Mouse (Mus musculus) embryonic facial prominence, embryonic 13.5 days (tissue): Measurements from ENCODE around the gene Rgl2. TPM values are rescaled to one million over a fixed set of nuclear protein-coding genes. Genes with fewer than 3 reads are reported as not detected.

ENCODE experiments used
- ATAC-seq: fragments of 200-750 bp; cut with Nextera tagmentation; 2 replicates; pipeline ENCODE4 v1.8.0; 2017; ENCODE audit warnings: low read depth; ENCODE audit not compliant: insufficient number of reproducible peaks, insufficient read depth, low FRiP score, low TSS enrichment
- H3K27ac ChIP-seq: fragments of 300-500 bp; sonication (generic); 2 replicates; pipeline ENCODE4 v1.5.1; 2015; ENCODE audit warnings: moderate library complexity, mild to moderate bottlenecking, inconsistent platforms
- H3K27me3 ChIP-seq: fragments of 300-500 bp; sonication (generic); 2 replicates; pipeline ENCODE4 v1.6.1; 2015; ENCODE audit warnings: mild to moderate bottlenecking, inconsistent platforms
- H3K36me3 ChIP-seq: fragments of 300-500 bp; sonication (generic); 2 replicates; pipeline ENCODE4 v1.6.1; 2015; ENCODE audit warnings: mild to moderate bottlenecking, inconsistent platforms
- H3K4me1 ChIP-seq: fragments of 300-500 bp; sonication (generic); 2 replicates; pipeline ENCODE4 v1.6.1; 2015; ENCODE audit warnings: inconsistent platforms
- H3K4me2 ChIP-seq: fragments of 300-500 bp; sonication (generic); 2 replicates; pipeline ENCODE4 v1.6.1; 2015; ENCODE audit warnings: moderate library complexity, mild to moderate bottlenecking, inconsistent platforms
- H3K4me3 ChIP-seq: fragments of 300-500 bp; sonication (generic); 2 replicates; pipeline ENCODE4 v1.5.1; 2015; ENCODE audit warnings: mild to moderate bottlenecking, inconsistent platforms
- H3K9ac ChIP-seq: fragments of 300-500 bp; sonication (generic); 2 replicates; pipeline ENCODE4 v1.6.1; 2015; ENCODE audit warnings: mild to moderate bottlenecking, inconsistent platforms
- H3K9me3 ChIP-seq: fragments of 300-500 bp; sonication (generic); 2 replicates; pipeline ENCODE4 v1.6.1; 2016; ENCODE audit warnings: inconsistent platforms
- WGBS: fragments of 180-500 bp; shearing (Covaris S2); methylation state at CpG from one replicate; pipeline ENCODE4 v1.1.7; 2015; ENCODE audit warnings: mixed read lengths; 5-methylcytosine and 5-hydroxymethylcytosine counted together
- polyA plus RNA-seq: library from polyadenylated mRNA; unstranded; fragments of >200 nt; fragmentation: Nextera tagmentation; extraction: Ambion mirVana; gene quantifications from 2 replicates; pipeline ENCODE4 v1.2.1, GENCODE M21; 2015

Rgl2 gene
- polyA plus RNA-seq, 1 experiment from 2014 or later, result 61.2 TPM

- WGBS, result 0% methylated on average over 14 of the region's 14 CpGs
- H3K36me3 ChIP-seq, result peaks cover 38% of the 10 kb centered on the region
- H3K27me3 ChIP-seq, result no peaks in the 10 kb centered on the region
- H3K4me1 ChIP-seq, result peaks cover 32% of the 10 kb centered on the region
- H3K9me3 ChIP-seq, result no peaks in the 10 kb centered on the region
- no peak for ATAC-seq
- H3K4me3 ChIP-seq, result peak overlapping the region; percentile 95
- peak overlapping the region; percentile 97 for H3K4me2 ChIP-seq
- peak overlapping the region; percentile 91 for H3K9ac ChIP-seq
- H3K27ac ChIP-seq, result peak overlapping the region; percentile 91
Measured at GRCm38 (mm10) chr17:33909869-33910250, 19.5 kb upstream of the Rgl2 start.

- Histone ChIP-seq H3K4me2 (peak overlapping the region; percentile 97), H3K9ac (peak overlapping the region; percentile 91), H3K9me3 (no peaks in the 10 kb centered on the region), H3K27ac (peak overlapping the region; percentile 91), H3K4me3 (peak overlapping the region; percentile 95), H3K4me1 (peaks cover 38% of the 10 kb centered on the region), H3K36me3 (peaks cover 42% of the 10 kb centered on the region), H3K27me3 (no peaks in the 10 kb centered on the region)
- no peak for ATAC-seq
- WGBS, result 37% methylated on average over 11 of the region's 11 CpGs
Measured at GRCm38 (mm10) chr17:33910346-33911051, 18.8 kb upstream of the Rgl2 start.

GRCm38 (mm10) chr17:33911052-33911812 lies 18.1 kb upstream of the Rgl2 start:
- no peaks in the 10 kb centered on the region for H3K9me3 ChIP-seq
- peaks cover 42% of the 10 kb centered on the region for H3K36me3 ChIP-seq
- no peaks in the 10 kb centered on the region for H3K27me3 ChIP-seq
- 0 out of 2 replicates have a peak overlapping the region, but pooled peaks have one; percentile 27 for H3K9ac ChIP-seq
- peaks cover 39% of the 10 kb centered on the region for H3K4me1 ChIP-seq
- no peak overlapping the region for H3K27ac ChIP-seq
- 94% methylated on average over 31 of the region's 31 CpGs for WGBS
- H3K4me2 ChIP-seq, result no peak overlapping the region
- ATAC-seq, result no peak
- no peak overlapping the region for H3K4me3 ChIP-seq

GRCm38 (mm10) chr17:33911813-33912414 lies 17.4 kb upstream of the Rgl2 start:
- H3K27me3 ChIP-seq, result no peaks in the 10 kb centered on the region
- no peak overlapping the region for H3K27ac ChIP-seq
- H3K4me1 ChIP-seq, result peaks cover 43% of the 10 kb centered on the region
- H3K36me3 ChIP-seq, result peaks cover 43% of the 10 kb centered on the region
- WGBS, result 90% methylated on average over 28 of the region's 28 CpGs
- ATAC-seq, result no peak
- no peak overlapping the region for H3K4me2 ChIP-seq
- no peaks in the 10 kb centered on the region for H3K9me3 ChIP-seq
- no peak overlapping the region for H3K4me3 ChIP-seq
- 0 out of 2 replicates have a peak overlapping the region, but pooled peaks have one; percentile 27 for H3K9ac ChIP-seq

GRCm38 (mm10) chr17:33913264-33913663 lies 16.1 kb upstream of the Rgl2 start:
- H3K4me2 ChIP-seq, result no peak overlapping the region
- no peaks in the 10 kb centered on the region for H3K9me3 ChIP-seq
- H3K27ac ChIP-seq, result no peak overlapping the region
- peaks cover 56% of the 10 kb centered on the region for H3K36me3 ChIP-seq
- H3K4me3 ChIP-seq, result no peak overlapping the region
- H3K9ac ChIP-seq, result no peak overlapping the region
- H3K27me3 ChIP-seq, result no peaks in the 10 kb centered on the region
- no peak for ATAC-seq
- H3K4me1 ChIP-seq, result peaks cover 51% of the 10 kb centered on the region
- WGBS, result 90% methylated on average over 10 of the region's 10 CpGs

GRCm38 (mm10) chr17:33913905-33914304 lies 15.4 kb upstream of the Rgl2 start:
- Histone ChIP-seq H3K4me2 (no peak overlapping the region), H3K9me3 (no peaks in the 10 kb centered on the region), H3K4me3 (no peak overlapping the region), H3K9ac (no peak overlapping the region), H3K27ac (no peak overlapping the region), H3K4me1 (peaks cover 54% of the 10 kb centered on the region), H3K27me3 (no peaks in the 10 kb centered on the region), H3K36me3 (peaks cover 56% of the 10 kb centered on the region)
- 92% methylated on average over 8 of the region's 8 CpGs for WGBS
- ATAC-seq, result no peak

GRCm38 (mm10) chr17:33914969-33915391 lies 14.4 kb upstream of the Rgl2 start:
- Histone ChIP-seq H3K4me2 (peak overlapping the region; percentile 66), H3K27ac (no peak overlapping the region)

GRCm38 (mm10) chr17:33915671-33916250 lies 13.6 kb upstream of the Rgl2 start, which contains the start of the genes Tapbp and Zbtb22:
TSS of gene Tapbp (plus strand) at chr17:33915899.
TSS of gene Zbtb22 (plus strand) at chr17:33915904.
- H3K27me3 ChIP-seq, result no peaks in the 10 kb centered on the region
- under 1% methylated on average over 34 of the region's 34 CpGs for WGBS
- peak; percentile 88 for ATAC-seq
- H3K27ac ChIP-seq, result peak within 1 kb of the TSS; percentile 81
- peak within 1 kb of the TSS; percentile 66 for H3K4me2 ChIP-seq
- H3K4me1 ChIP-seq, result peaks cover 57% of the 10 kb centered on the region
- peaks cover 56% of the 10 kb centered on the region for H3K36me3 ChIP-seq
- H3K4me3 ChIP-seq, result peak within 1 kb of the TSS; percentile 53
- H3K9ac ChIP-seq, result peak within 1 kb of the TSS; percentile 64
- no peaks in the 10 kb centered on the region for H3K9me3 ChIP-seq

More at GRCm38 (mm10) chr17:33914969-33915391, 14.4 kb upstream of the Rgl2 start:
- Histone ChIP-seq H3K27me3 (no peaks in the 10 kb centered on the region), H3K9ac (peak overlapping the region; percentile 38; the same call in 1 of the 2 replicates), H3K36me3 (peaks cover 56% of the 10 kb centered on the region), H3K4me3 (peak overlapping the region; percentile 53), H3K9me3 (no peaks in the 10 kb centered on the region), H3K4me1 (peaks cover 62% of the 10 kb centered on the region)
- no peak for ATAC-seq
- 73% methylated on average over 13 of the region's 13 CpGs for WGBS

- Histone ChIP-seq H3K27me3 (no peaks in the 10 kb centered on the region), H3K4me3 (peak overlapping the region; percentile 53), H3K9ac (peak overlapping the region; percentile 64), H3K9me3 (no peaks in the 10 kb centered on the region), H3K4me1 (peaks cover 57% of the 10 kb centered on the region), H3K36me3 (peaks cover 50% of the 10 kb centered on the region), H3K27ac (peak overlapping the region; percentile 81), H3K4me2 (peak overlapping the region; percentile 66)
- ATAC-seq, result 0 out of 2 replicates have a peak, but pooled peaks have one; percentile 6
- WGBS, result under 1% methylated on average over 18 of the region's 20 CpGs
Measured at GRCm38 (mm10) chr17:33916294-33916693, 13.0 kb upstream of the Rgl2 start.

- Histone ChIP-seq H3K9me3 (no peaks in the 10 kb centered on the region), H3K9ac (peak overlapping the region; percentile 64), H3K27ac (peak overlapping the region; percentile 81; the same call in 1 of the 2 replicates), H3K4me3 (peak overlapping the region; percentile 53), H3K4me1 (peaks cover 52% of the 10 kb centered on the region), H3K27me3 (no peaks in the 10 kb centered on the region), H3K4me2 (peak overlapping the region; percentile 66), H3K36me3 (peaks cover 43% of the 10 kb centered on the region)
- WGBS, result 77% methylated on average over 31 of the region's 31 CpGs
- no peak for ATAC-seq
Measured at GRCm38 (mm10) chr17:33916847-33917655, 12.3 kb upstream of the Rgl2 start.
